Mouse (Mus musculus): ENCODE results near the gene Myrip.
"Not testable (repeated sequence)": the region's sequence is repeated elsewhere in the genome, so short reads cannot be mapped to it uniquely, and the experiment has no call there.

The Myrip gene

GRCm38 (mm10) chr9:120301213-120301612, at the start of gene Myrip:
TSS of gene Myrip (plus strand) at chr9:120301513.
- not testable (repeated sequence) for DNase-seq

- DNase-seq: peak; percentile 6 to 23
These were observed 41.5 kb upstream of the Myrip start for GRCm38 (mm10) chr9:120259805-120260204.

DNA sequence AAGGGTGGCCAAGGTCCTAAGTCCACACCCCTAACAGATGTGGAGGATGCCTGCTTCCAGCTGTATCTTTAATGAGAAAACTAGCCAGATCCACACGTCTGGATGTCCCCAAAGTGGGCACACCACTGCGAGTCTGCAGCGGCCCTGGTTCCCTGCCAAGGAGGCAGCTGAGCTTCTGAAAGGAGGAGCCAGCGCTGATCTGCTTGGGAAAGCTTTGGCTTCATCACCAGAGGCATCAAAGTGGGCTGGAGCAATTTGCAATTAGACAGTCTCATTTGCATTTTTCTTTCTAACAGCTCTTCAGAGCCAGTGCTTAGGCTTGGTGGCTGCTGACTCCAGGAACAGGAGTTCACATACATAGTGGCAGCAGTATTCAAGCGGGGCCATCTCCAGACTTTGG, 37.3 kb upstream of the Myrip start:
- no peak for DNase-seq

DNA sequence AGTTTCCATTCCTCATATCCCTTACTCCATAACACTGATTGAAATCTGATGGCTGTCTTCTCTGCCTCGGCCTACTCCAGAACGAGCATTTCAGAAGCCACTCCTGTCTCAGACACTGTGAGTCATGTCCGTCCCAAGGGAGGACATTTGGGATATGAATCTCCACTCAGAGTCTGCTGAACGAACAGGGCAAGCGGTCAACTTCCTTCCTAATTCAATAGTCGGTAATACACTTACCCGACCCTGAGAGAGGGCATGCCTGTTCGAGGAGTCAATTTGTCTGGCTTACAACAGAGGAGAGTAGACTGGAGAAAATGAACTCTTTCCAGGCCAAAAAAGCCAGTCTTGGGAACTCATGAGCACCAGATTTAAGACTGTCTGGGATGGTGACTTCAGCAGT, 28.2 kb upstream of the Myrip start:
- no peak for DNase-seq

DNA sequence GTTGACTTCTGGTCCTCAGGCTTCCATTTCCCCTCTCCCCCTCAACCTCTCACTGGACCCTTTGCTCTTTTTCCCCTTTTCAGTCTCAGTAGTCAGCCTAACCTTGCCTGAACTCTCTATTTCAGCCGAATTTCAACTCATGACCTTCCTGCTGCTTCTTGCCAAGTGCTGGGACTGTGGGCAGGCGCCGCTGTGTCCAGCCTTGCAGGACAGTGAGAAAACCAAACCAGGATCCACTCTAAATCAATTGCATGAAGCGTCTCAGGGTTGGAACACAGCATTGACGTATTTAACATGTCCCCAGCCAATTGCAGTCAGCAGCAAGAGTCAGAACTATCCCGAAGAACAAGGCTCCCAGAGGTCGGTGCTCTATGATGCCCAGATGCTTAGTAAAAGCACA, 26.1 kb upstream of the Myrip start:
- no peak for DNase-seq

DNA sequence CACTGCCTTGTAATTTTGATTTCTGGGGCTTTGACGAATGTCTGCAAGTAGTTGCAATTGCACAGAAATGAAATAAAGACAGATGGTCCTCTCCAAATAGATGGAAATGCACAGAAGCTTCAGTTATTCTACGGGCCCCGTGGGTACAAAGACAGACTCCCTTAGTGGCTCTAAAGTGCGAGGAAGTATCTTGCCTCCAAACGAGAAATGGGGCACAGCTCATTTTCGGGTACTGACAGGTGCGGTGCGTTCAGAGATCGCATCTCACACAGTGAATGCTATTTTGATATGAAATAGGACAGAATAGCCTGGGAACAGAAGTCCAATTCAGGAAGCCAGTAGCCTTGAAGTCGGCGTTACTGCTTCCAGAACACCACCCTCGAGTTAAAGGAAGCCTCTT, 20.2 kb upstream of the Myrip start:
- no peak for DNase-seq

DNA sequence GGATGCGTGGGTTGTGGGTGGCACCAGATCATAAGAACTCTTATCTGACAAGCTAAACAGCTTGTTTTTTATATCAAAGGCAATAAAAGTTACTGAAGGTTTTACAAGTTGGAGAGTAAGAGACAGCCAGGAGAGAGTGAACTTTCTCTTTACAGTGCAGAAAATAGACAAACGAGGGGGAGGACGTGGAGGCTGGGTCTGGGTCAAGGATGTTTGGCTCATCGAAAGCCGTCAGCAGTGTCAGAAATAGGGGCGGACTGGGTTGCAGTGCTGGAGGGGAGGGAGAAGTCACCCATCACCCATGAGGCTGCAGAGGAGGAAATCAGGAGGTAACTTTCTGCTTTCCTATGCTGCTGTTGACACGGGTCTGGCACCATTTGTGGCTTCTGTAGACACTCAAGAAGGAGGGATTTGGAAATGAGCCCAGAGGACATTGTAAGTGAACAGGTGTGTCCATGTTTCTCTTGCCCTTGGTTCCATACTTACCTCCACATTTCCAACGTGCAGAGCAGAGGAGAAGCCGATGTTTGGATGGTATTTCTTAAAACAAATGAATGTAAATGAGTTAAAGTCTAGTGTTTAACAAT, 18.8 kb upstream of the Myrip start:
- DNase-seq: no peak

GRCm38 (mm10) chr9:120283556-120283955, 17.8 kb upstream of the Myrip start:
- DNase-seq: no peak

- no peak for DNase-seq
These were observed 13.3 kb upstream of the Myrip start for GRCm38 (mm10) chr9:120288011-120288410.

DNA sequence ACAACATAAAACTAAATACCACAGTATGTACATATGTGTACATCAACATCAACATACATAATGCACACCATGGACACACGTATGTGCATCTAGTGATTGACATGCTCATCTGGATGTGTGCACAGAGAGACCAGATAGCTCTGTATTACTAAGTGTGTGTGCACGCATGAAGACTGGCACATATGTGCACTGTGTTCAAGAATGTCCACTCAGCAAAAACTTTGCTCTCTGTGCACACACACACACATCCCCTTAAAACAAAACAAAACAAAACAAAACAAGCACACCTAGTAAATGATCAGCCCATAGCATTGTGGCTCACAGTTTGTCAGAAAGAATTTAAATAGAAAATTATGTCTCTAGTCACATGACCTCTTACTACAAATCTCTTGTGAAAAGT, 10.9 kb upstream of the Myrip start:
- no peak for DNase-seq

GRCm38 (mm10) chr9:120292488-120292887, 8.8 kb upstream of the Myrip start:
- no peak for DNase-seq

- peak in 1 of 2 experiments; percentile 8 for DNase-seq
These were observed 5.8 kb upstream of the Myrip start for GRCm38 (mm10) chr9:120295527-120295926.

DNA sequence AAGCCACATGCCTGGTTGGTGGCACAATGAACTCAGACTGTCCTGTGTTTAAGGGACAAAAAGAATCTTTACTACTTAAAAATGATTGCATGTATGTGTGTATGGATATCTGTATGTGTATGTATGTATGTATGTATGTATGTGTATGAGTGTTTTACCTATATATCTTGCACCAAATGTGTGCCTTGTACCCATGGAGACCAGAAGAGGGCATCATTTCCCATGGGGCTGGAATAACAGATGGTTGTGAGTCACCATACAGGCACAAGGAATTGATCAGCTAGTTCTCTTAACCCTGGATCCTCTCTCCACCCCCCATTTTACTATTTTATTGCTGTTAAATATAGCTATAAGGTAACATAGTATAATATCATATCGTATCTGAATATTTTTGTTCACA, 4.4 kb upstream of the Myrip start:
- no peak for DNase-seq

- no peak for DNase-seq
These were observed 1.9 kb upstream of the Myrip start for GRCm38 (mm10) chr9:120299429-120299828.

DNA sequence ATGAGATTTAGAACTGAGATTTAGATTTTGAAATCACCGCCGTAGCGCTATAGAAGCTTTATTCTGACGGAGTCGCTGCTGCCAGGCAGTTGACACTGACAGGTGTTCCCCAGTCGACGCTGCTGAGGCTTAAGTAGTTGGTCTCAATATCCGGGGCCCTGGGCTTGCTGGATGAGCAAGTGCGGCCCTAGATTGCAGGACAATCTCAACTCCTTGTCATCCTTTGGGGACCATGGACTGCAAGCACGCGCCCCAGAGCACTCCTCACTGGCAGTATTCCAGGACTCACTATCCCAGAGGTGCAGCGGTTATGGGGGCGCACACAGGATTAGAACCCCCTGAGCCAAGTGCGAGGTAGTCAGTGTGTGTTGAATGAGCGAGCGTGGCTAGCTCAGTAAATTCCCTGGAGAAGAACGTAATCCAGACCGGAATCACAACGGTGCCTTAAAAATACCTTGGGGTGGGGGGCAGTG, 1.7 kb downstream of the Myrip start:
- no peak for DNase-seq

GRCm38 (mm10) chr9:120303453-120304299, 2.4 kb downstream of the Myrip start:
- peak; percentile 12 to 53 for DNase-seq

DNA sequence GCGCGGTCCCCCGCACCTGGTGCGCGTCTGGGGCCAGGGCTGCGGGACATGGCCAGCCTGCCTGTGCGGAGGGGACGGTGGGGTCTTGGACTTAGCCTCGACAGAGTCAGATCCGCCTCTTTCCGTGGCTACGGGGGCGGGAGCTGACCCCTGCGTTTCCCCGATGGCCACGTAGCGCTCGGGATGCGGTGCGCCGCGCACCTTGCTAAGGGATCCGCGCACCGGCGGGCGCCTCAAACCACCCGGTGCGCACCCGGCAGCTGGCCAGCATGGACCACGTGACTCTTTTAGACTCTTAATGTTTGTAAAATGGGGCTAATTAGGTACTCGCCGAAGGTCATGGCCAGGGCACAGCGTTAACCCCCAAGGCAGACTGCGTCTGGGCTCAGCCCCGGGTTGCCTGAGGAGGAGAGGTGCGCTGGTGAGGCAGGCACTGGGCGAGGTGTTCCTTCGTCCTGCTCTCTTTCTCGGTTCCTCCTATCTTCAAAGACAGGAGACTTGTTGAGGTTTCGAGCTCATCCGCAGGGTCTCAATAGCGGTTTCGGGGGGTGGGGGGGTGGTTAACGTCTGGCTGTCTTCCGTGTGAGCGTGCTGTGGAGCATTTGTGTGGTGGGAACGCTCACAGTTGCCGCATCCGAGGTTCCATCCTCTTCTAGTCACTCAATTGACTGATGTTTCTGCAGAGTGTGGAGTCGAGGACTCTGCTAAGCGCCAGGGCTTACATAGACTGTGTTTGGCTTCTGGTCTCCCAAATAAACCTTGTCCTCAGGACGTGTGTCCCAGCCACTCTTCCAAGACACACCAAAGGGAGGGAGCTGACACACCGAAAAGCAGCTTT, 3.2 kb downstream of the Myrip start:
- peak in 1 of 2 experiments; percentile 24 for DNase-seq

GRCm38 (mm10) chr9:120315171-120315570, 13.9 kb downstream of the Myrip start:
- DNase-seq: no peak

DNA sequence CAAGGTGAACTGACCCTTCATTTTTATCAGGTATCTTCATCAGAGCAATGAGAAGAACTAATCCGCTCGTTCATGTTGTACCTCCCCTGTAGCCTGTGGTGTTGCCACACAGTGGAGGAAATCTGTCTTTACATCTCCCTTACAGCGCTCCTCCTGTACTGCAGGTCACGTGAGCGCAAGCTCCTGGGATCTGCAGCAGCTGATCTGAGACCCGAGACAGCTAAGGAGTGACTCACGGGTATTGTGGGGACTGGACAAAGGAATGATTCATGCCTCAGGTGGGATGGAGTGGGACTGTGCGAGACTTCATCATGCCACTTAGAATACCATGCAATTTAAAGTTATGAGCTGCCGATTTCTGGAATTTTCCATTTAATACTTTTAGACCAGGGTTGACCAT, 17.8 kb downstream of the Myrip start:
- DNase-seq: no peak

- DNase-seq: no peak
These were observed 19.3 kb downstream of the Myrip start for GRCm38 (mm10) chr9:120320573-120320972.

DNA sequence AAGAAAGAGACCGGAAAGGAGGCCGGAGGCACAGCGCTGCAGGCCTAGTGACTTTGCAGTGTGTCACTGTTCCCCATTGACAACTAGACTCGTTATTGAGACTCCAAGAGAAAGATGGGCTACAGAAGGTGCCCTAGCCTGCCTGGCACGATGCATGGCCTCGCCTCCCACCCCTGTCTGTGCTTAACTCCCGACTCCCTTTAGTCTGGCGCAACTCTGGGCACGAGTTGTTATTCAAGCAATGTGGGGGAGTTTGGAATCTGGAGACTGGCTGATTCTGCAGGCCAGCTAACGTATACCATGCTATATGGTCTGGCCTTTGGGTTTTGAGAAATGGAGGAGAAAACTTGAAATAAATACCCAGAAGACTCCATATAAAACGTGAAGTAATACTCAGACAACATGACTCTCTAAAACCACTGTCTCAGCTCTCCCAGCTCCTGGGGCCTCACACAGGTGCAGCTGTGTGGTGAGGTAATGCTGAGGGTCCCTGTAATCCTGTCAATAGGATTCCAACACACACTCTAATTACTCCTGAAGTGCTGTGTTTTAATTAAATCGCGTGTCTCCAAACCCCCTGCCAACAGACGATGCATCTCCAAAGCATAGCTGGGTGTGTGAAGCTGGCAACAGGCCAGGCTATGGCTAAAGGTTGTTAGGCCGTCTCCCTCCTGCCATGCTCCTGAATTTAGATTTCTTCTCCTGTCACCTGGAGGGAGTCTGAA, 21.6 kb downstream of the Myrip start:
- no peak for DNase-seq

DNA sequence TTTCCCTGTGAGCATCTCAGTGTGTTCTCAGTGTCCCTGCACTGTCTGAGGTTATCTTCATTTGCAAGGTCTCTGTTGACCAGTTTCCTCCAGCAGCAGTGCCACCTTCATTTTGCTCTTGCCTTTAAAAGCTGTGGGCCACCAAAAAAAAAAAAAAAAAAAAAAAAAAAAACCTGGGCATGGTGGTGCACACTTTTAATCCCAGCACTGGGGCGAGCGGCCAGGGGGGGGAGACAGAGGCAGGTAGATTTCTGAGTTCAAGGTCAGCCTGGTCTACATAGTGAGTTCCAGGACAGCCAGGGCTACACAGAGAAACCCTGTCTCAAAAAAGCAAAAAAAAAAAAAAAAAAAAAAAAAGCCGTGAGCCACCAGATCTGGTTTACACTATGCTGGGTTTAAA, 29.7 kb downstream of the Myrip start:
- DNase-seq: not testable (repeated sequence)

GRCm38 (mm10) chr9:120338172-120338571, 36.9 kb downstream of the Myrip start:
- DNase-seq: no peak
